Mouse (Mus musculus): ENCODE measurements at regions not wholly inside any gene's neighbourhood (a gene's known extent, or its start where the extent isn't known, plus 50 kb on each side); places are given as distances from the start of the nearest gene placed in this dataset.

- no peak overlapping the region for H3K9ac ChIP-seq (ENCODE audit: low read depth, low read length)
- no peak for ATAC-seq
- no peaks in the 10 kb centered on the region for H3K4me1 ChIP-seq (ENCODE audit: control insufficient read depth, insufficient read depth, low read length)
- H3K27me3 ChIP-seq (replicated peaks; ENCODE audit: control insufficient read depth, insufficient read depth, low read length) = no peaks in the 10 kb centered on the region
- no peaks in the 10 kb centered on the region for H3K9me3 ChIP-seq (ENCODE audit: control insufficient read depth, low read length)
- no peak overlapping the region for H3K27ac ChIP-seq (ENCODE audit: low read length)
- WGBS = 93% methylated on average over 2 of the region's 2 CpGs
- no peak overlapping the region for H3K4me3 ChIP-seq (ENCODE audit: low read length)
- no peak overlapping the region for H3K4me2 ChIP-seq (ENCODE audit: low read depth, low read length)
- H3K36me3 ChIP-seq (ENCODE audit: control insufficient read depth, insufficient read depth, low read length) = no peaks in the 10 kb centered on the region
Measured at GRCm38 (mm10) chr8:127973194-127973593, 385.2 kb upstream of the Nrp1 start.

GRCm38 (mm10) chr8:127977746-127978145 is 380.7 kb upstream of the Nrp1 start:
- WGBS = 55% methylated on average over 2 of the region's 2 CpGs
- H3K27me3 ChIP-seq (replicated peaks; ENCODE audit: control insufficient read depth, insufficient read depth, low read length) = no peaks in the 10 kb centered on the region
- H3K36me3 ChIP-seq (ENCODE audit: control insufficient read depth, insufficient read depth, low read length) = no peaks in the 10 kb centered on the region
- no peak overlapping the region for H3K9ac ChIP-seq (ENCODE audit: low read depth, low read length)
- H3K9me3 ChIP-seq (ENCODE audit: control insufficient read depth, low read length) = no peaks in the 10 kb centered on the region
- H3K4me2 ChIP-seq (ENCODE audit: low read depth, low read length) = no peak overlapping the region
- no peaks in the 10 kb centered on the region for H3K4me1 ChIP-seq (ENCODE audit: control insufficient read depth, insufficient read depth, low read length)
- H3K4me3 ChIP-seq (ENCODE audit: low read length) = no peak overlapping the region
- H3K27ac ChIP-seq (ENCODE audit: low read length) = no peak overlapping the region
- ATAC-seq = no peak

GRCm38 (mm10) chr8:127979180-127980030 is 379.0 kb upstream of the Nrp1 start:
- no peak overlapping the region for H3K4me2 ChIP-seq (ENCODE audit: low read depth, low read length)
- H3K4me1 ChIP-seq (ENCODE audit: control insufficient read depth, insufficient read depth, low read length) = no peaks in the 10 kb centered on the region
- 76% methylated on average over 5 of the region's 5 CpGs for WGBS
- H3K36me3 ChIP-seq (ENCODE audit: control insufficient read depth, insufficient read depth, low read length) = no peaks in the 10 kb centered on the region
- H3K27ac ChIP-seq (ENCODE audit: low read length) = no peak overlapping the region
- H3K27me3 ChIP-seq (replicated peaks; ENCODE audit: control insufficient read depth, insufficient read depth, low read length) = no peaks in the 10 kb centered on the region
- ATAC-seq = no peak
- H3K9me3 ChIP-seq (ENCODE audit: control insufficient read depth, low read length) = no peaks in the 10 kb centered on the region
- no peak overlapping the region for H3K4me3 ChIP-seq (ENCODE audit: low read length)
- no peak overlapping the region for H3K9ac ChIP-seq (ENCODE audit: low read depth, low read length)

- Histone ChIP-seq H3K27ac (ENCODE audit: low read length) (no peak overlapping the region), H3K4me3 (ENCODE audit: low read length) (no peak overlapping the region), H3K9ac (ENCODE audit: low read depth, low read length) (no peak overlapping the region), H3K36me3 (ENCODE audit: control insufficient read depth, insufficient read depth, low read length) (no peaks in the 10 kb centered on the region), H3K27me3 (replicated peaks; ENCODE audit: control insufficient read depth, insufficient read depth, low read length) (no peaks in the 10 kb centered on the region), H3K4me2 (ENCODE audit: low read depth, low read length) (no peak overlapping the region), H3K9me3 (ENCODE audit: control insufficient read depth, low read length) (no peaks in the 10 kb centered on the region), H3K4me1 (ENCODE audit: control insufficient read depth, insufficient read depth, low read length) (no peaks in the 10 kb centered on the region)
- WGBS = 86% methylated on average over 5 of the region's 5 CpGs
- ATAC-seq = no peak
Measured at GRCm38 (mm10) chr8:127982165-127982564, 376.2 kb upstream of the Nrp1 start.

- Histone ChIP-seq H3K9me3 (ENCODE audit: control insufficient read depth, low read length) (no peaks in the 10 kb centered on the region), H3K9ac (ENCODE audit: low read depth, low read length) (no peak overlapping the region)
- WGBS = 81% methylated on average over 6 of the region's 6 CpGs
Measured at GRCm38 (mm10) chr8:127985616-127986015, 372.8 kb upstream of the Nrp1 start.

GRCm38 (mm10) chr8:127988887-127989286 is 369.5 kb upstream of the Nrp1 start:
- Histone ChIP-seq H3K4me3 (ENCODE audit: low read length) (no peak overlapping the region), H3K4me2 (ENCODE audit: low read depth, low read length) (no peak overlapping the region), H3K27me3 (replicated peaks; ENCODE audit: control insufficient read depth, insufficient read depth, low read length) (no peaks in the 10 kb centered on the region), H3K4me1 (ENCODE audit: control insufficient read depth, insufficient read depth, low read length) (no peaks in the 10 kb centered on the region), H3K9ac (ENCODE audit: low read depth, low read length) (no peak overlapping the region), H3K27ac (ENCODE audit: low read length) (no peak overlapping the region), H3K9me3 (ENCODE audit: control insufficient read depth, low read length) (no peaks in the 10 kb centered on the region), H3K36me3 (ENCODE audit: control insufficient read depth, insufficient read depth, low read length) (no peaks in the 10 kb centered on the region)
- no peak for ATAC-seq
- WGBS = 80% methylated on average over 1 of the region's 1 CpGs

More at GRCm38 (mm10) chr8:127985616-127986015, 372.8 kb upstream of the Nrp1 start:
- ATAC-seq = no peak
- H3K4me2 ChIP-seq (ENCODE audit: low read depth, low read length) = no peak overlapping the region
- H3K36me3 ChIP-seq (ENCODE audit: control insufficient read depth, insufficient read depth, low read length) = no peaks in the 10 kb centered on the region
- no peak overlapping the region for H3K4me3 ChIP-seq (ENCODE audit: low read length)
- no peaks in the 10 kb centered on the region for H3K4me1 ChIP-seq (ENCODE audit: control insufficient read depth, insufficient read depth, low read length)
- no peak overlapping the region for H3K27ac ChIP-seq (ENCODE audit: low read length)
- no peaks in the 10 kb centered on the region for H3K27me3 ChIP-seq (replicated peaks; ENCODE audit: control insufficient read depth, insufficient read depth, low read length)

GRCm38 (mm10) chr8:127994898-127995297 is 363.5 kb upstream of the Nrp1 start:
- no peak overlapping the region for H3K27ac ChIP-seq (ENCODE audit: low read length)

GRCm38 (mm10) chr8:127995490-127995889 is 362.9 kb upstream of the Nrp1 start:
- no peak overlapping the region for H3K27ac ChIP-seq (ENCODE audit: low read length)
- no peaks in the 10 kb centered on the region for H3K9me3 ChIP-seq (ENCODE audit: control insufficient read depth, low read length)
- H3K36me3 ChIP-seq (ENCODE audit: control insufficient read depth, insufficient read depth, low read length) = no peaks in the 10 kb centered on the region
- H3K9ac ChIP-seq (ENCODE audit: low read depth, low read length) = no peak overlapping the region
- H3K4me1 ChIP-seq (ENCODE audit: control insufficient read depth, insufficient read depth, low read length) = no peaks in the 10 kb centered on the region
- H3K4me2 ChIP-seq (ENCODE audit: low read depth, low read length) = no peak overlapping the region
- no peak for ATAC-seq
- WGBS = 86% methylated on average over 1 of the region's 1 CpGs
- H3K4me3 ChIP-seq (ENCODE audit: low read length) = no peak overlapping the region
- H3K27me3 ChIP-seq (replicated peaks; ENCODE audit: control insufficient read depth, insufficient read depth, low read length) = no peaks in the 10 kb centered on the region

More at GRCm38 (mm10) chr8:127994898-127995297, 363.5 kb upstream of the Nrp1 start:
- Histone ChIP-seq H3K4me2 (ENCODE audit: low read depth, low read length) (no peak overlapping the region), H3K4me3 (ENCODE audit: low read length) (no peak overlapping the region), H3K27me3 (replicated peaks; ENCODE audit: control insufficient read depth, insufficient read depth, low read length) (no peaks in the 10 kb centered on the region), H3K36me3 (ENCODE audit: control insufficient read depth, insufficient read depth, low read length) (no peaks in the 10 kb centered on the region), H3K4me1 (ENCODE audit: control insufficient read depth, insufficient read depth, low read length) (no peaks in the 10 kb centered on the region), H3K9ac (ENCODE audit: low read depth, low read length) (no peak overlapping the region), H3K9me3 (ENCODE audit: control insufficient read depth, low read length) (no peaks in the 10 kb centered on the region)
- ATAC-seq = no peak
- WGBS = 85% methylated on average over 1 of the region's 1 CpGs

GRCm38 (mm10) chr8:128002386-128002785 is 356.0 kb upstream of the Nrp1 start:
- Histone ChIP-seq H3K4me2 (ENCODE audit: low read depth, low read length) (no peak overlapping the region), H3K9me3 (ENCODE audit: control insufficient read depth, low read length) (no peaks in the 10 kb centered on the region), H3K4me3 (ENCODE audit: low read length) (no peak overlapping the region), H3K9ac (ENCODE audit: low read depth, low read length) (no peak overlapping the region), H3K27me3 (replicated peaks; ENCODE audit: control insufficient read depth, insufficient read depth, low read length) (no peaks in the 10 kb centered on the region), H3K27ac (ENCODE audit: low read length) (no peak overlapping the region), H3K36me3 (ENCODE audit: control insufficient read depth, insufficient read depth, low read length) (no peaks in the 10 kb centered on the region), H3K4me1 (ENCODE audit: control insufficient read depth, insufficient read depth, low read length) (peaks cover 5% of the 10 kb centered on the region; the same call in 1 of the 2 replicates)
- ATAC-seq = no peak
- 33% methylated on average over 2 of the region's 2 CpGs for WGBS

All from intestine, embryonic 16.5 days (tissue).